Mouse (Mus musculus) inflammation-experienced regulatory T-cells, adult 16 weeks (primary cell): Measurements from ENCODE around the gene Ankrd12. TPM values are rescaled to one million over a fixed set of nuclear protein-coding genes. Genes with fewer than 3 reads are reported as not detected.

ENCODE experiments used
- polyA plus RNA-seq: library from polyadenylated mRNA; unstranded; fragments of 100-300 nt; shearing (Covaris generic); gene quantifications from one replicate; pipeline ENCODE4 v1.2.1, GENCODE M21; 2017

Ankrd12 gene
- polyA plus RNA-seq: 226 TPM

DNA sequence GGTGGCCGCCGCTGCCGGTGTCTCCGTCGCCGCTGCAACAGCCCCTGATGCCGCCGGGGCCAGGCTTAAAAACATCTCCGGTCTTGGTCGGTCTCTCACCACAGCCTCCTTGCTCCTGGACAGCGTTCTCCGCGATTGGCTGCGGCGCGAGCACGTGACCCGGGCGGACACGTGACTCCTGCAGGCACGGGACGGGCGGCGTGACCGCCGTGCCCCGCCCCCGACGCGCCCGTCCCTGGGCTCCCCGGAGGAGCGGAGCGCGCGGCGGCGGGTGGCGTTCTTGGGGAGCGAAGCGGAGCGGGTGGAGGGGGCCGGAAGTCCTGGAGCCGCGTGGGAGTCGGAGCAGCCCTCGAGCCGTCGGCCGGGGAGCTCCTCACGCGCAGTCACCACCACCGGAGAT is at the start of gene Ankrd12:
Ankrd12 (minus strand) TSS at position 156 of the 400 bp plus-strand sequence.

DNA sequence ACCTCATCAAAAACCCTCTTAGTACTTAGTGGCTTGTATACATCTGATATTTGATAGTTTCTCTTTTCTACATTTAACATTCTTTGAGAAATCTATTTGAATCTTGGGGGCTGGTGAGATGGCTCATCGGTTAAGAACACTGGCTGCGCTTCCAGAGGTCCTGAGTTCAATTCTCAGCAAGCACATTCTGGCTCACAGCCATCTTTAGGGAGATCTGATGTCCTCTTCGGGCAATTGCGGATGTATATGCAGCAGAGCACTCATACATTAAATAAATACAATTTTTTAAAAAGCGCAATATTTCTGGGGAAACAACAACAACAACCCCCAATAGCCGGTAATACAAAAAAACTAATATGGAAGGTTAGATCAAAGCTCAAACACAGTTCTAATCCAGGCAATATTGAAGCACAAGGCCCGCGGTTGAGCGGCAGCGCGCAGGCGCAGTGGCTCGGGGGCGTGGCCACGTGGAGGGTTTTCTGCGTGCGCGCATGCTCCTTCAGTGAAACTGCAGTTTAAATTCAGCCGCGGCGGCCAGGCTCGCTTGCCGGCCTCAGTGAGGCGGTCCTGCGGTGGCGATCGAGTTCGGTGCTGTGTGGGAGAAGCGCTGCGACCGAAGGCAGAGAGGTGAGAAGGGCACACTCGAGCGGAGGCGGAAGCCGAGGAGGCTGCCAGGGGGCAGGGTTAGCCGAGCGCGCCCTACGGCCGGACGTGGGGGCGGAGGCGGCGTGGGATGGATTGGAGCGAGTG is 46.4 kb upstream of the Ankrd12 start, which contains the start of gene Ddx11:
Ddx11 (plus strand) TSS at position 455 of the 750 bp plus-strand sequence.

DNA sequence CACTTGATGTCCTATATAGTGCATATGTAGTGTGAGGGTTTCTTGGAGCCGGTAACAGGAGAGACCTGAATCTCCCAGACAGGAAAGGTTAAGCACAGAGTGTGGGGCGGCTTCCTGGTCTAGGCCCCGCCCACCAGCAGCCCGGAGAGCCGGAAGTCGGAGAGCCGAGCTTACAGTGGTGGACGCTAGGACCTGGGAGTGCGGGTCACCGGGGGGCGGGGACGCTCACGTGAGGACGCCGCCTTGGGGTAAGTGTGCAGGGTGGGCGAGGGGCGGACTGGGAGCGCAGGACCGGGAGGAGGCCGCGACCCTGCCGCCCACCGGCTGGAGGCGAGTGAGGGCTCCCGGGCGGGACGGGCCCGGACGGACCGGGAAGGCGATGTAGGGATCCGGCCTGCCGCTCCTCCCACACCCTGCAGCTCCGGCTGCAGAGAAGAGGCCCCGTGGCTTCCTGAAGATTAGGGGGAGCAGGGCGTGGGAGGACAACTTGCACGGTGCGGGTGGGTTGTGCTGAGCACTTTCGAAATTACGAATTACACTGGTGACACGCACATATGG is 34.6 kb upstream of the Ankrd12 start, which contains the start of gene Washc1:
Washc1 (plus strand) TSS at position 144 of the 558 bp plus-strand sequence.

DNA sequence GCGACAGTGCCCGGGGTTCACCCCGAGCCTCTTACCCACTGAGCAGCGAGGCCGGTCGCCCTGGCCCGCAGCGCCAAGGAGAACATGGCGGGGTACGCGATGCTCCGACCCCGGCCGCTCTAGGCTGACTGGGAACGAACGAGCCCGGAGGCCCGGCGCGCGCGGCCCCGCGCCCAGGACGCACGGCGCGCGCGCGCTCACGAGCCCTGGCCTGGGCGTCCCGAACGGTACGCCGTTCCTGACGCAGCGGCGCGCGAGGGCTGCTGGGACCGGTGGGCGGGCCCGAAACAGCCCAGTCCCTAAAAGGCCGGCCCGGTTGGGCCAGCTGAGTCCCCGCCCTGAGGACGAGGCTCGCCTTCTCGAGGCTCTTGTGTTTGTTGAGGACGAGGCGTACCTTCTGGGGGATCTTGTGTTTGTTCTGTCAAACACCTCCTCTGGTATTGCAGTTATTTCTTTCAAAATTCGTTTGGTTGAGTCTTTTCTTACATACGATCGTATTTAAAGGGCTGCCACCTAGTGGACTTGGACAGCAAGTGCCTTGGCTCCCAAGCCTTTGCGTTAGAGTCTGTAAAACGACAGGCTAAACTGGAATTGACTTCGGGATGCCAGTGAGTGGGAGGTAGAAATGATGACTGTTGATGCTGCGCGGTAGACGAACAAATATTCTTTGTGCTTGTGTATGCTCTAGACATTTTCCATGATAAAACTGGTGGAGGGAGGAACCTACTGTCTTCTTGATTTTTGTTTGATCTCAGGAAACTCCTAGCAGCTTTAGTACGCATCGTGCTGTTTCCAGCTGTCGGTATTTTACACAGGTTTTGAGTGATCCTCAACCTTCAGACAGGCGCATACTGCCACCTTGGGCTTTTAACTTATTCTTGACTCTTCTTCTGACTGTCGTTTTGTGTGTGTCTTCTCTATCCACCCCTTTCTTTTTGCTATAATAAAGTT is 24.8 kb upstream of the Ankrd12 start, which contains the start of gene Ndufv2:
Ndufv2 (minus strand) TSS at position 180 of the 951 bp plus-strand sequence.

DNA sequence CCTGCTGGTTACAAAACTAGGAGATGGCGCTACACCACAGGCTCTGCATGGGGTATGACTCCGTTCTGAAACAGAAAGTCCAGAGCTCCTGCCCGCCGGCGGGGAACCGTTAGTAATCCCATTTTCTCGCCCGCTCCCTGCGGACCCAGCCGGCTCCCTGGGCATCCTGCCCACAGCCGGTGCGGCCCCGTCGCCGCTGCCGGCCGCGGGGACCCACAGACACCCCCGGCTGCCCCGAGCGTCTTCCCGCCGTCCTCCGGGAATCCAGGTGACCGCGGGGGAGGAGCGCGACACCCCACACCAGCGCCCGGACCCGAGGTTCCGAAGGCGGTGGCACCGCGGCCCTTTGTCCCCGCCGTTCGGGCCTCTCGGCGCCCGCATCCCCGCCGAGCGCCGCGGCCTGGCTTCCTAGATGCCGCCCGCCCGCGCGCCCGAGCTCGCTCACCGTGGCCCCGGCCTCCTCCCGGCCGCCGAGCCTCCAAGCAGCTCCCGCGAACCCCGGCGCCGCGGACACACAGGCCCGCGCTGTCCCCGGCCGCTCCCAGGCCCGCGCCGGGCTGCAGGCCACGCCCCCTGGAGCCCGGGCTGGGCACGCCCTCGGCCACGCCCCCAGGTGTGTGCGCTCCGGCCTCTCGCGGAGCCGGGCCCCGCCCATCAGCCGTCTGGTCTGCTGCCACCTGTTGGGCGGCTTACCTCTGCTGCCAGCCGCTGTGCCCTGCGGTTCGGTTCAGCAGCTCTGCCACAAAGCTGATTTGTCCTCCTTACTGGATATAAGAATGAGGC is 126.1 kb downstream of the Ankrd12 start, which contains the start of gene Twsg1:
Twsg1 (minus strand) TSS at position 605 of the 783 bp plus-strand sequence.

Other genes with a start within 250 kb of the Ankrd12 start
- 86.7 TPM for gene Ralbp1, start 191.3 kb downstream of the Ankrd12 start, polyA plus RNA-seq
- gene Twsg1, start 125.9 kb downstream of the Ankrd12 start, polyA plus RNA-seq: 81.8 TPM
- 231 TPM for gene Ndufv2, start 24.5 kb upstream of the Ankrd12 start, polyA plus RNA-seq
- gene Washc1, start 34.5 kb upstream of the Ankrd12 start, polyA plus RNA-seq: 10.7 TPM
- gene Ddx11, start 46.4 kb upstream of the Ankrd12 start, polyA plus RNA-seq: 41.2 TPM